In genomic region chr4:141278154-141278553, GRCm38 (mm10) we compare ENCODE assay signal across 8 mouse cellular contexts. TPM values are rescaled to one million over a fixed set of nuclear protein-coding genes. Genes with fewer than 3 reads are reported as not detected.
DNase-seq lines count a peak whose midpoint lies in the region; ATAC-seq and TF ChIP-seq lines count a peak whose summit lies in the region.

No protein-coding gene starts in this region.

- WGBS in forebrain, embryonic 10.5 days, result 69% methylated on average over 7 of the region's 7 CpGs
- WGBS in forebrain, embryonic 15.5 days, result 81% methylated on average over 7 of the region's 7 CpGs
- 61% methylated on average over 7 of the region's 7 CpGs for WGBS in hindbrain, postnatal 0 days
- 26% methylated on average over 7 of the region's 7 CpGs for WGBS in liver, embryonic 13.5 days (ENCODE audit: insufficient replicate concordance)

- DNase-seq in forebrain, embryonic 10.5 days (ENCODE audit: extremely low spot score, low spot score), result no peak
- DNase-seq in gastrocnemius, postnatal 25 days, result peak; percentile 86
- no peak for DNase-seq in hindbrain, postnatal 0 days (ENCODE audit: low spot score)
- DNase-seq in liver, embryonic 13.5 days, result no peak
- peak; percentile 62 for DNase-seq in ovary, postnatal 14 days (ENCODE audit: low spot score)
- no peak for DNase-seq in right cerebral cortex, postnatal 4 days
- DNase-seq in layer of hippocampus, adult 18-20 months (ENCODE audit: low spot score in 2 of 2), result no peak

- H3K4me1 ChIP-seq in forebrain, embryonic 10.5 days, result peaks cover 60% of the 10 kb centered on the region
- peaks cover 11% of the 10 kb centered on the region for H3K4me1 ChIP-seq in forebrain, embryonic 15.5 days
- peaks cover 8% of the 10 kb centered on the region; the same call in 1 of the 2 replicates for H3K4me1 ChIP-seq in hindbrain, postnatal 0 days (ENCODE audit: insufficient read depth, low read length)
- peaks cover 40% of the 10 kb centered on the region for H3K4me1 ChIP-seq in liver, embryonic 13.5 days (replicated peaks)

- peak; percentile 12 for TF ChIP-seq CTCF in hindbrain, postnatal 0 days (IDR thresholded peaks at IDR 0.05; ENCODE audit: low read depth)

- no peak for ATAC-seq in forebrain, embryonic 15.5 days (replicated peaks)
- ATAC-seq in hindbrain, postnatal 0 days, result 0 out of 2 replicates have a peak, but pooled peaks have one; percentile 16
- no peak for ATAC-seq in liver, embryonic 13.5 days (ENCODE audit: low read depth)

- H3K4me3 ChIP-seq in forebrain, embryonic 10.5 days, result no peak overlapping the region
- no peak overlapping the region for H3K4me3 ChIP-seq in forebrain, embryonic 15.5 days
- no peak overlapping the region for H3K4me3 ChIP-seq in hindbrain, postnatal 0 days (ENCODE audit: low read length)
- no peak overlapping the region for H3K4me3 ChIP-seq in liver, embryonic 13.5 days (replicated peaks)

- no peaks in the 10 kb centered on the region for H3K36me3 ChIP-seq in forebrain, embryonic 10.5 days (replicated peaks)
- H3K36me3 ChIP-seq in forebrain, embryonic 15.5 days, result no peaks in the 10 kb centered on the region
- no peaks in the 10 kb centered on the region for H3K36me3 ChIP-seq in hindbrain, postnatal 0 days (ENCODE audit: insufficient read depth, low read length)
- H3K36me3 ChIP-seq in liver, embryonic 13.5 days, result no peaks in the 10 kb centered on the region

- H3K27ac ChIP-seq in forebrain, embryonic 10.5 days, result peak overlapping the region; percentile 77
- no peak overlapping the region for H3K27ac ChIP-seq in forebrain, embryonic 15.5 days (replicated peaks)
- H3K27ac ChIP-seq in hindbrain, postnatal 0 days, result peak overlapping the region; percentile 45; the same call in 1 of the 2 replicates
- peak overlapping the region; percentile 58 for H3K27ac ChIP-seq in liver, embryonic 13.5 days

- no peak overlapping the region for H3K9ac ChIP-seq in forebrain, embryonic 15.5 days (replicated peaks)
- H3K9ac ChIP-seq in hindbrain, postnatal 0 days (replicated peaks; ENCODE audit: low read length), result no peak overlapping the region
- no peak overlapping the region; the same call in 1 of the 2 replicates for H3K9ac ChIP-seq in liver, embryonic 13.5 days

- peaks cover 59% of the 10 kb centered on the region for H3K27me3 ChIP-seq in forebrain, embryonic 10.5 days (ENCODE audit: poor library complexity, severe bottlenecking)
- no peaks in the 10 kb centered on the region for H3K27me3 ChIP-seq in forebrain, embryonic 15.5 days
- no peaks in the 10 kb centered on the region for H3K27me3 ChIP-seq in hindbrain, postnatal 0 days (ENCODE audit: insufficient read depth, low read length)
- peaks cover 5% of the 10 kb centered on the region; the same call in 1 of the 2 replicates for H3K27me3 ChIP-seq in liver, embryonic 13.5 days

- no peaks in the 10 kb centered on the region for H3K9me3 ChIP-seq in forebrain, embryonic 10.5 days
- H3K9me3 ChIP-seq in forebrain, embryonic 15.5 days, result no peaks in the 10 kb centered on the region
- H3K9me3 ChIP-seq in hindbrain, postnatal 0 days (ENCODE audit: low read length), result no peaks in the 10 kb centered on the region
- H3K9me3 ChIP-seq in liver, embryonic 13.5 days (replicated peaks), result no peaks in the 10 kb centered on the region

- no peak overlapping the region for H3K4me2 ChIP-seq in forebrain, embryonic 15.5 days (replicated peaks)
- H3K4me2 ChIP-seq in hindbrain, postnatal 0 days (ENCODE audit: low read depth, low read length), result no peak overlapping the region
- H3K4me2 ChIP-seq in liver, embryonic 13.5 days, result no peak overlapping the region

RNA-seq across cellular contexts. Expression of gene Epha2, which starts 22.9 kb away (rescaled TPM):
- polyA plus RNA-seq in forebrain, embryonic 10.5 days (2016; fragmentation: Nextera tagmentation; extraction: Ambion mirVana), result 3.3 and 3.7 TPM in 2 replicates
- polyA plus RNA-seq in forebrain, embryonic 15.5 days (2015; fragmentation: Nextera tagmentation; extraction: Ambion mirVana), result 1.0 and 1.1 TPM in 2 replicates
- total RNA-seq in gastrocnemius, postnatal 25 days (2021), result 1 to 10 TPM; 1.3 to 2.0 TPM
- total RNA-seq in hindbrain, postnatal 0 days (2014; rRNA removed), result 1.6 and 3.5 TPM in 2 replicates
- 0.44 and 0.46 TPM in 2 replicates for polyA plus RNA-seq in hindbrain, postnatal 0 days (2015; fragmentation: Nextera tagmentation; extraction: Ambion mirVana)
- 0.86 and 1.0 TPM in 2 replicates for polyA plus RNA-seq in liver, embryonic 13.5 days (2015; fragmentation: Nextera tagmentation; extraction: Ambion mirVana)
- total RNA-seq in layer of hippocampus, adult 18-20 months (2021), result 1 to 10 TPM in 1 of 2 experiments, under 1 TPM in 1; 0.99 to 1.4 TPM

RNA-seq across cellular contexts. Expression of gene Arhgef19, which starts 38.9 kb away (rescaled TPM):
- 1.3 and 2.2 TPM in 2 replicates for polyA plus RNA-seq in forebrain, embryonic 10.5 days (2016; fragmentation: Nextera tagmentation; extraction: Ambion mirVana)
- polyA plus RNA-seq in forebrain, embryonic 15.5 days (2015; fragmentation: Nextera tagmentation; extraction: Ambion mirVana), result 1.3 TPM in 2 replicates
- under 1 TPM; 0.74 to 0.83 TPM for total RNA-seq in gastrocnemius, postnatal 25 days (2021)
- total RNA-seq in hindbrain, postnatal 0 days (2014; rRNA removed), result 1.2 and 2.3 TPM in 2 replicates
- polyA plus RNA-seq in hindbrain, postnatal 0 days (2015; fragmentation: Nextera tagmentation; extraction: Ambion mirVana), result 1.2 TPM in 2 replicates
- 1.0 and 1.1 TPM in 2 replicates for polyA plus RNA-seq in liver, embryonic 13.5 days (2015; fragmentation: Nextera tagmentation; extraction: Ambion mirVana)
- total RNA-seq in layer of hippocampus, adult 18-20 months (2021), result 10 to 100 TPM; 19.3 to 19.9 TPM

Comparison
In these comparisons a context has a peak if more than half of its experiments do, and no peak if none do; other contexts are left out.
1. DNase-seq: peak in gastrocnemius, postnatal 25 days (single experiment) and ovary, postnatal 14 days (single experiment); none in forebrain, embryonic 10.5 days (single experiment), hindbrain, postnatal 0 days (single experiment), liver, embryonic 13.5 days (single experiment), right cerebral cortex, postnatal 4 days (single experiment) and layer of hippocampus, adult 18-20 months (0 of 2).